24 mouse cellular contexts compared by ENCODE assay signal in genomic region chr5:92877104-92877503, GRCm38 (mm10).
DNase-seq lines count a peak whose midpoint lies in the region; ATAC-seq and TF ChIP-seq lines count a peak whose summit lies in the region.
"Had no signal": no experiment of that assay in that cellular context is flagged by ENCODE, and none has a peak within 500 bp of the region (broad histone marks: within the 10 kb centered on the region; RNA-seq: fewer than 3 reads in every experiment).

No protein-coding gene starts in this region.

- peak; percentile 84 for ATAC-seq in kidney, embryonic 16.5 days (ENCODE audit: low FRiP score, low TSS enrichment)
- ATAC-seq in intestine, embryonic 16.5 days = peak; percentile 63
- ATAC-seq: CD4-positive, CD25-positive, alpha-beta regulatory T cell, adult 4 months; forebrain, embryonic 13.5 days; forebrain, embryonic 16.5 days had no signal

- H3K4me3 ChIP-seq in kidney, embryonic 16.5 days (ENCODE audit: low read length) = no peak overlapping the region
- no peak overlapping the region for H3K4me3 ChIP-seq in intestine, embryonic 16.5 days (ENCODE audit: low read length)
- H3K4me3 ChIP-seq in small intestine, adult 2 months (ENCODE audit: low read depth, low read length) = no peak overlapping the region
- H3K4me3 ChIP-seq: forebrain, embryonic 10.5 days; forebrain, embryonic 13.5 days; heart, adult 2 months; heart, embryonic 10.5 days; heart, embryonic 13.5 days had no signal

- H3K9me3 ChIP-seq in kidney, embryonic 16.5 days (ENCODE audit: low read length) = no peaks in the 10 kb centered on the region
- no peaks in the 10 kb centered on the region for H3K9me3 ChIP-seq in intestine, embryonic 16.5 days (ENCODE audit: control insufficient read depth, low read length)
- H3K9me3 ChIP-seq: forebrain, embryonic 10.5 days; forebrain, embryonic 13.5 days; heart, embryonic 10.5 days; heart, embryonic 13.5 days had no signal

- H3K27me3 ChIP-seq in kidney, embryonic 16.5 days (ENCODE audit: insufficient read depth, low read length) = no peaks in the 10 kb centered on the region
- H3K27me3 ChIP-seq in intestine, embryonic 16.5 days (replicated peaks; ENCODE audit: control insufficient read depth, insufficient read depth, low read length) = no peaks in the 10 kb centered on the region
- H3K27me3 ChIP-seq in small intestine, adult 2 months (ENCODE audit: control insufficient read depth, insufficient read depth, low read length) = no peaks in the 10 kb centered on the region
- H3K27me3 ChIP-seq: forebrain, embryonic 13.5 days; heart, embryonic 13.5 days had no signal

- H3K36me3 ChIP-seq in kidney, embryonic 16.5 days (ENCODE audit: insufficient read depth, low read length) = no peaks in the 10 kb centered on the region
- no peaks in the 10 kb centered on the region for H3K36me3 ChIP-seq in intestine, embryonic 16.5 days (ENCODE audit: control insufficient read depth, insufficient read depth, low read length)
- H3K36me3 ChIP-seq in small intestine, adult 2 months (ENCODE audit: control insufficient read depth, insufficient read depth, low read length) = 0 out of 2 replicates have a peak, but pooled peaks cover 1% of the 10 kb centered on the region
- H3K36me3 ChIP-seq: heart, embryonic 10.5 days; heart, embryonic 13.5 days had no signal

- H3K4me2 ChIP-seq in kidney, embryonic 16.5 days (replicated peaks; ENCODE audit: low read depth, low read length) = no peak overlapping the region
- no peak overlapping the region for H3K4me2 ChIP-seq in intestine, embryonic 16.5 days (ENCODE audit: low read depth, low read length)
- H3K4me2 ChIP-seq: forebrain, embryonic 13.5 days; heart, embryonic 13.5 days; hindbrain, embryonic 14.5 days had no signal

- no peak for TF ChIP-seq POLR2A in small intestine, adult 2 months (IDR thresholded peaks at IDR 0.05; ENCODE audit: low read depth, low read length)

- H3K4me1 ChIP-seq in kidney, embryonic 16.5 days (ENCODE audit: insufficient read depth, low read length) = peaks cover 4% of the 10 kb centered on the region; the same call in 1 of the 2 replicates
- H3K4me1 ChIP-seq in intestine, embryonic 16.5 days (ENCODE audit: control insufficient read depth, insufficient read depth, low read length) = peaks cover 15% of the 10 kb centered on the region; the same call in 1 of the 2 replicates
- peaks cover 41% of the 10 kb centered on the region for H3K4me1 ChIP-seq in small intestine, adult 2 months (ENCODE audit: control insufficient read depth, insufficient read depth, insufficient read length, low read length)
- H3K4me1 ChIP-seq: forebrain, embryonic 13.5 days had no signal

- DNase-seq in kidney, adult 9 months = peak; percentile 44
- no peak for DNase-seq in kidney, postnatal 25 days
- DNase-seq in kidney, adult 11 months = no peak
- DNase-seq: adrenal gland, adult 2 months; adrenal gland, postnatal 14 days; cerebellum, adult 11 months; cerebellum, adult 2 months; cerebellum, adult 9-11 months; cerebellum, postnatal 25 days; gastrocnemius, postnatal 10 days; gastrocnemius, postnatal 36 days; heart, adult 2 months; heart, postnatal 14 days; heart, postnatal 4 days had no signal

- no peak for TF ChIP-seq CTCF in small intestine, adult 2 months (IDR thresholded peaks at IDR 0.05; ENCODE audit: extremely low read depth, insufficient read length, insufficient replicate concordance, low read depth, low read length)

- no peak overlapping the region for H3K9ac ChIP-seq in kidney, embryonic 16.5 days (replicated peaks; ENCODE audit: low read length)
- H3K9ac ChIP-seq in intestine, embryonic 16.5 days (ENCODE audit: low read depth, low read length) = no peak overlapping the region
- H3K9ac ChIP-seq: forebrain, embryonic 13.5 days; heart, embryonic 13.5 days; hindbrain, embryonic 14.5 days had no signal

- peak overlapping the region; percentile 20; the same call in 1 of the 2 replicates for H3K27ac ChIP-seq in kidney, embryonic 16.5 days (ENCODE audit: low read length)
- peak overlapping the region; percentile 11; the same call in 1 of the 2 replicates for H3K27ac ChIP-seq in intestine, embryonic 16.5 days (ENCODE audit: low read length)
- H3K27ac ChIP-seq in small intestine, adult 2 months (ENCODE audit: insufficient read depth, low read depth, low read length) = peak overlapping the region; percentile 83
- H3K27ac ChIP-seq: forebrain, embryonic 10.5 days; forebrain, embryonic 13.5 days; heart, adult 2 months; heart, embryonic 10.5 days; heart, embryonic 13.5 days; hindbrain, embryonic 14.5 days had no signal

- 48% methylated on average over 3 of the region's 3 CpGs for WGBS in kidney, embryonic 16.5 days
- 45% methylated on average over 3 of the region's 3 CpGs for WGBS in intestine, embryonic 16.5 days
- 36% methylated on average over 3 of the region's 3 CpGs for WGBS in small intestine, adult 2 months

Comparison
In these comparisons a context has a peak if more than half of its experiments do, and no peak if none do; other contexts are left out.
1. H3K27ac ChIP-seq: peak in every context shown above with its lines; median percentile 83 in small intestine, adult 2 months; 20 in kidney, embryonic 16.5 days; 11 in intestine, embryonic 16.5 days.